Mouse (Mus musculus): ENCODE measurements at regions not wholly inside any gene's neighbourhood (a gene's known extent, or its start where the extent isn't known, plus 50 kb on each side); places are given as distances from the start of the nearest gene placed in this dataset.
"Not testable (repeated sequence)": the region's sequence is repeated elsewhere in the genome, so short reads cannot be mapped to it uniquely, and the experiment has no call there.

GRCm38 (mm10) chr4:122025866-122026265 is 404.0 kb upstream of the Gm12887 start:
- peak; percentile 0 for DNase-seq (ENCODE audit: low read depth, low spot score)

GRCm38 (mm10) chr4:122022854-122023253 is 401.0 kb upstream of the Gm12887 start:
- DNase-seq (ENCODE audit: low read depth, low spot score), result no peak

- DNase-seq (ENCODE audit: low read depth, low spot score), result not testable (repeated sequence)
Measured at GRCm38 (mm10) chr4:122008938-122009459, 387.1 kb upstream of the Gm12887 start.

GRCm38 (mm10) chr4:122008168-122008839 is 386.4 kb upstream of the Gm12887 start:
- DNase-seq (ENCODE audit: low read depth, low spot score), result no peak

- no peak for DNase-seq (ENCODE audit: low read depth, low spot score)
Measured at GRCm38 (mm10) chr4:121986741-121987140, 364.8 kb upstream of the Gm12887 start.

- DNase-seq (ENCODE audit: low read depth, low spot score), result no peak
Measured at GRCm38 (mm10) chr4:121985371-121985770, 363.5 kb upstream of the Gm12887 start.

- DNase-seq (ENCODE audit: low read depth, low spot score), result no peak
Measured at GRCm38 (mm10) chr4:121975831-121976230, 353.9 kb upstream of the Gm12887 start.

All from brain, adult 2 months (tissue).